Mouse (Mus musculus) testis, adult 2 months (tissue): Measurements from ENCODE around the gene Gm49358.

Source experiments
- CTCF ChIP-seq: fragments of 200-500 bp; IDR thresholded peaks from 2 replicates; pipeline ENCODE4 v1.5.1; 2012; ENCODE audit warnings: low read depth, mild to moderate bottlenecking, inconsistent platforms, low read length, moderate library complexity; ENCODE audit not compliant: control insufficient read depth, insufficient read depth, insufficient replicate concordance
- POLR2A ChIP-seq: fragments of 200-500 bp; IDR thresholded peaks from 2 replicates; pipeline ENCODE4 v1.6.1; 2012; ENCODE audit warnings: low read depth, mild to moderate bottlenecking, inconsistent platforms, low read length, moderate library complexity; ENCODE audit not compliant: control insufficient read depth

- TF ChIP-seq POLR2A (no peak), CTCF (no peak)
These were observed 6.0 kb upstream of the Gm49358 start for GRCm38 (mm10) chr10:86757724-86758123.
